Mouse (Mus musculus) forebrain, embryonic 13.5 days (tissue): ENCODE results near the gene Ugt1a1. TPM values are rescaled to one million over a fixed set of nuclear protein-coding genes. Genes with fewer than 3 reads are reported as not detected.

Experiments
- ATAC-seq: fragments of 200-750 bp; cut with Nextera tagmentation; 2 replicates; pipeline ENCODE4 v1.8.0; 2017
- H3K27ac ChIP-seq: fragments of 300-500 bp; sonication (generic); 2 replicates; pipeline ENCODE4 v1.5.1; 2015; ENCODE audit warnings: inconsistent platforms, mild to moderate bottlenecking, moderate library complexity
- H3K27me3 ChIP-seq: fragments of 300-500 bp; sonication (generic); 2 replicates; pipeline ENCODE4 v1.6.1; 2015; ENCODE audit warnings: mild to moderate bottlenecking, inconsistent platforms
- H3K36me3 ChIP-seq: fragments of 300-500 bp; sonication (generic); 2 replicates; pipeline ENCODE4 v1.6.1; 2015; ENCODE audit warnings: mild to moderate bottlenecking, inconsistent platforms; ENCODE audit not compliant: poor library complexity, severe bottlenecking
- H3K4me1 ChIP-seq: fragments of 300-500 bp; sonication (generic); 2 replicates; pipeline ENCODE4 v1.6.1; 2015; ENCODE audit warnings: inconsistent platforms
- H3K4me2 ChIP-seq: fragments of 300-500 bp; sonication (generic); 2 replicates; pipeline ENCODE4 v1.6.1; 2015; ENCODE audit warnings: inconsistent platforms, mild to moderate bottlenecking, moderate library complexity
- H3K4me3 ChIP-seq: fragments of 300-500 bp; sonication (generic); 2 replicates; pipeline ENCODE4 v1.5.1; 2015; ENCODE audit warnings: mild to moderate bottlenecking, inconsistent platforms
- H3K9ac ChIP-seq: fragments of 300-500 bp; sonication (generic); 2 replicates; pipeline ENCODE4 v1.6.1; 2015; ENCODE audit warnings: mild to moderate bottlenecking, inconsistent platforms
- H3K9me3 ChIP-seq: fragments of 300-500 bp; sonication (generic); replicated peaks from 2 replicates; pipeline ENCODE4 v1.6.1; 2016; ENCODE audit warnings: inconsistent platforms
- WGBS: fragments of 180-500 bp; shearing (Covaris S2); methylation state at CpG from one replicate; pipeline ENCODE4 v1.1.7; 2015; 5-methylcytosine and 5-hydroxymethylcytosine counted together
- polyA plus RNA-seq: library from polyadenylated mRNA; unstranded; fragments of >200 nt; fragmentation: Nextera tagmentation; extraction: Ambion mirVana; gene quantifications from 2 replicates; pipeline ENCODE4 v1.2.1, GENCODE M21; 2015

Gene Ugt1a1
- polyA plus RNA-seq, 1 experiment from 2014 or later = not detected

DNA sequence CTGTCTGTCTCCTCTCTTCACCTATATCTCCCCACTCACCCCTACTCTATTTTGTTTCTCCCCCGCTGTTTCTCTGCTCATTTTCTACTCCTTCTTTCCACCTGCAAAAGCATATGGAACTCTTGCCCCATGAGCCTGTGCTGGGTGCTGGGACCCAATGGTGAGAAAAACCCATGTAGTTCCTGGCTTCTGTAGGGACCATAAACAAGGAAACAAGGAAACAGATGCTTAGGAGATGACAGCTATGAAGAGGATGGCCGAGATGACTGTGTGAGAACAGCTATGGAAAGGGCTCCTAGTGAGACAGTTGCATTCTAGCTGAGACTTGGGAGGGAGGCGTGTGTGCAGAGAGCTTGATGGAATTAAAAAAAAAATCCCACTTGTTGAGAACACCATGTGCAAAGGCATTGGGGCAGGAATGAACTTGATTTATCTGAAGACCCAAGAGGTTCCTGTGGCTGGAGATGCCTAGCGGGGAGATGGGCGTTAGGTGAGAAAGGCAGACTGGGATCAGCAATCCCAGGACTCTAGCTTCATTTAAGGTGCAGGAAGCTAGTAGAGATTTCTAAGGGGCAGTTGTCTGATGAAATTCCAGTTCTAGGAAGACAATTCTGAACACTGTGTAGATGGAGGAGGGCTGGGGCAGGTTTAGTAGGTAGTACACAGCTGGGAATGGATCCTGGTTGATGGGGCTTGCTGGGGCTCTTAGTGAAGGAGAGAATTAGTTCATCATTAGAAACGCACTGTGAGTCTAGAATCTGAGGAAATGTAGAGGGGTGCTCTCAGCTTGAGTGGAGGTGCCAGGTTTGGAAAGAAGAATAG is 19.4 kb downstream of the Ugt1a1 start:
- H3K9me3 ChIP-seq = peaks cover 100% of the 10 kb centered on the region
- H3K27ac ChIP-seq = no peak overlapping the region
- 75% methylated on average over 6 of the region's 6 CpGs for WGBS
- ATAC-seq = no peak
- H3K4me3 ChIP-seq = no peak overlapping the region
- H3K27me3 ChIP-seq = no peaks in the 10 kb centered on the region
- H3K9ac ChIP-seq = no peak overlapping the region
- H3K4me2 ChIP-seq = no peak overlapping the region
- H3K36me3 ChIP-seq = no peaks in the 10 kb centered on the region
- no peaks in the 10 kb centered on the region for H3K4me1 ChIP-seq

DNA sequence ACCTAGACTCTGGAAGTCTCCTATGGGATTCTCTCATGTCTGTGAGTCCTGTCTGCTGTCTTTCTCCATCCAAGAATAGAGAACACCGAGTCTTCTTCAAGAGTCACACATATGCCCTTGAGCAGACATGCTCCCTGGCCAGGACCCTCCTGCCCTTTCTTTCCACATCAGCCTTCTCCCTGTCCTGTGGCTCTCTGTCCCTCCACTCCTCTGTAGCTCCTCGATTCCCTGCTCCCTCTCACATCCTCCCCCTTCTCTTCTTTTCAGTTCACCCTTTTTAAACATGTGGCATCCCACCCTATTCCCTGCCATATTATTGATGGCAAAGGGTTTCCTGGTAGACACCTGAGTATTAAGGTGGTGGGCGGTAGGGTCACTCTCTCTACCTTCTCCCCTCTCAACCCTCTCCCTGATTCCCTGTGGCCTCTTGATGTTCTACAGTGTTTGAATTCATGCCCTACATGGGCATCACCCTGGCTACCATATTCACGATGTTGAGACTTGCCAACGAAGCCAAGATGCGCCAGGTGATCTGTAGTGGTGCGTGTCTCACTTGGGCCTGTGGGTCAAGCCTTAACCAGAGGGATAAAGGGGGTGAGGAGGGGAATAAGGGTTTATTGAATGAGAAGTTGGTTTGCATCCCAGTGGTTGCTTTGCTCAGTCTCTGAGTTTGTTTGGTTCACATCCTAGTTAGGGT is 20.2 kb downstream of the Ugt1a1 start:
- no peak for ATAC-seq
- no peak overlapping the region for H3K4me3 ChIP-seq
- H3K4me1 ChIP-seq = no peaks in the 10 kb centered on the region
- no peak overlapping the region for H3K9ac ChIP-seq
- H3K4me2 ChIP-seq = no peak overlapping the region
- no peak overlapping the region for H3K27ac ChIP-seq
- peaks cover 97% of the 10 kb centered on the region for H3K9me3 ChIP-seq
- no peaks in the 10 kb centered on the region for H3K36me3 ChIP-seq
- no peaks in the 10 kb centered on the region for H3K27me3 ChIP-seq
- 70% methylated on average over 7 of the region's 7 CpGs for whole genome bisulfite sequencing

DNA sequence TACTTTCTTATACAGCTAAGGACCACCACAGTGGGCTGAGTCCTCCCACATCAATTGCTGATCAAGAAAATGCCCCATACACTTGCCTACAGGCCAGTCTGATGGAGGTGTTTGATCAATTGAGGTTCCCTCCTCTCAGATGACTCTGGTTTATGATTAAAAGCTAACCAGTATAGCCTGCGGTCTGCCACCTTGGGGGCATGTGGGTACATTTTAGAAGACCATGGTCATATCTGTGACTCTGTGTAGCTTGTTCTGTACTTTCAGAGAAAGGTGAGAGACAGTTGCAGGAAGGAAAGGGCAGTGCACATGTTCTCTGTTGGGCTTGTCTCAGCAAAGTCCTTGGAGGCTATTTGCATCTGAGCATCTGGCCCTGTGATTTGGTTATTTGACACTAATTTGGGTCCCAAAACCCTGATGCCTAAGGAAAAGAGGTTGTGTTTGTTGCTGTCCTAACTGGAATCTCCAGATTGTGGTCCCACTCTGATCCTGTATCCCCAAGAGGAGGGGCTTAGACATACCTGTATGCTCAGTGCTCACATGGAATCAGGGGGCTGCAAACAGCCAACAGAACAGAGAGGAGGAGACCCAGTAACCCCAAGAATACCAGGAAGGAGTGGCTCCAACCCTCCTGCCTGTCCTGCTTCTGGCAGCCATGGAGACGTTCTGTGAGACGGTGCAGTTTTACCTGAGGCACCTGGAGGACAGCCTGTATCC is 21.1 kb downstream of the Ugt1a1 start:
- WGBS = 54% methylated on average over 3 of the region's 3 CpGs
- ATAC-seq = no peak
- H3K4me1 ChIP-seq = no peaks in the 10 kb centered on the region

DNA sequence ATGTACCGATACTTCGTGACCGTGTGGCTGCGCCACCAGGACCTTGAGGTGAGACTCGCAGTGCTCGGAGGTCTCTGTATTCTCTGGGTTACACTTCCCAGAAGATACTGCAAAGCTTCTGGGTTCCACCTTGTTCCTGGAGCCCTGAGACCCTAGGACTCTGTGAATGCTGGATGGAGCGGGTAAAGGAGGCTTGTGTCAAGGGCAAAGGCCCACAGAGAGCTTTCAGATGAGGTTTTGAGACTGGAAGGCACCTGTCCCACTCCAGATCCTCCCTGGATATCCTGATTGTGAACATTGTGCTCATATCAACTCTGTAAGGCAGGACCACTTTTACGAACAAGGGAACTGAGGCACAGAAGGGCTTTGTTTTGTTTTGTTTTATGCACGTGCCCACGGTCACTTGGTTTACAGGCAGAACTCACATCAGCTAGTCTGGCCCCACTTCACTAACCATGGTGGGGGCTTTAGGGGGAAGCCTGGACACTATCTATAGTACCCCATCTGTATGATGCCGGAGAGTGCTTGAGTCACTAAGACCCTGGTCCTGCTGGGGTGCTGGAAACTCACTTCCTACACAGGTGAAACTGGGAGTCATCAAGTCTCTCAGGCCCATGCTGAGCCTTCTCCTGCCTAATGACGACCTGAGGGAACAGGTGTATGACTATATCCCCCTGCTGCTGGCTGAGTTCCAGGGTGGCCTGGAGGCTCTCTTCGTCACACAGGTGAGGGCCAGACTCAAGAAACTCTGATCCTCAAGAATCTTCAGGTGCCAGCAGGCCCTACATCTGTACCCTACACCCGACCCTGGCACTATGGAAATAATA is 21.9 kb downstream of the Ugt1a1 start:
- Histone ChIP-seq H3K9ac (no peak overlapping the region), H3K27ac (no peak overlapping the region), H3K4me1 (no peaks in the 10 kb centered on the region), H3K27me3 (no peaks in the 10 kb centered on the region), H3K9me3 (peaks cover 97% of the 10 kb centered on the region), H3K4me2 (no peak overlapping the region), H3K4me3 (no peak overlapping the region), H3K36me3 (no peaks in the 10 kb centered on the region)
- no peak for ATAC-seq
- WGBS = 69% methylated on average over 14 of the region's 14 CpGs

More for the DNA sequence above, 21.1 kb downstream of the Ugt1a1 start:
- H3K36me3 ChIP-seq = no peaks in the 10 kb centered on the region
- no peak overlapping the region for H3K4me3 ChIP-seq
- no peaks in the 10 kb centered on the region for H3K27me3 ChIP-seq
- peaks cover 97% of the 10 kb centered on the region for H3K9me3 ChIP-seq
- H3K27ac ChIP-seq = no peak overlapping the region
- H3K4me2 ChIP-seq = no peak overlapping the region
- H3K9ac ChIP-seq = no peak overlapping the region

DNA sequence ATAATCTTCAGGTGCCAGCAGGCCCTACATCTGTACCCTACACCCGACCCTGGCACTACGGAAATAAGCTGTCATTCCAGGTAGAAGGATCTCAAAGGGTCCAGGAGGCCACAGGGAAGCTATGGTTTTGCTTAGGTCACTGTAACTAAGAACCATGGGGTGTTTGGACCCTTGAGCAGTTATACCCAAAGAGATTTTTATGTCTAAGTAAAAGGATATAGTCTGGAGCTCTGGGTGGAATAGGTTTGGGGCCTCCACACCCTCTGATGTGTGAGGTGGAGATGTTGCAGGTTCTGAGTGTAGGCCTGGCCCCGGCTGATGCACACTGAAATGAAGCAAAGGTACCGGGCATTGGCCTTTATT is 22.5 kb downstream of the Ugt1a1 start:
- no peak for ATAC-seq
- 64% methylated on average over 4 of the region's 4 CpGs for WGBS

DNA sequence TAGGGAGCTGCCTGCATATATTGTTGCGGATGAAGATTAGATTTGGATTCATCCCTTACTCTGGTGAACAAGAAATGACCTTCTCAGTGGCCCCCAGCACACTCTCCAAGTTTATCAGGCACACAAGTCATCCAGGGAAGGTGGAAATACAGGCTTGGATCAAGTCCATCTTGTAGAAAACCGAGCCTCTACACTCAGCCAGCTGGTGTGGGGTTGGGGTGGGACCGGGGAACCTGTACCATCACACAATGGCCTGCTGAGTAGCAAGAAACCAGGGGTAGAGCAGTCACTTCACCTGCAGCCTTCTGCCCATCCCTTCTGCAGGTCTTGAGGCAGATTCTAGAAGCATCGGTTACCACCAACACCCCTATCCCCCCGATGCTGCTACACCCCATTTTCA is 22.9 kb downstream of the Ugt1a1 start:
- no peak for ATAC-seq

More for the DNA sequence above, 22.5 kb downstream of the Ugt1a1 start:
- Histone ChIP-seq H3K36me3 (no peaks in the 10 kb centered on the region), H3K4me3 (no peak overlapping the region), H3K4me2 (no peak overlapping the region), H3K9ac (no peak overlapping the region), H3K4me1 (no peaks in the 10 kb centered on the region), H3K27me3 (no peaks in the 10 kb centered on the region), H3K27ac (no peak overlapping the region), H3K9me3 (peaks cover 97% of the 10 kb centered on the region)

DNA sequence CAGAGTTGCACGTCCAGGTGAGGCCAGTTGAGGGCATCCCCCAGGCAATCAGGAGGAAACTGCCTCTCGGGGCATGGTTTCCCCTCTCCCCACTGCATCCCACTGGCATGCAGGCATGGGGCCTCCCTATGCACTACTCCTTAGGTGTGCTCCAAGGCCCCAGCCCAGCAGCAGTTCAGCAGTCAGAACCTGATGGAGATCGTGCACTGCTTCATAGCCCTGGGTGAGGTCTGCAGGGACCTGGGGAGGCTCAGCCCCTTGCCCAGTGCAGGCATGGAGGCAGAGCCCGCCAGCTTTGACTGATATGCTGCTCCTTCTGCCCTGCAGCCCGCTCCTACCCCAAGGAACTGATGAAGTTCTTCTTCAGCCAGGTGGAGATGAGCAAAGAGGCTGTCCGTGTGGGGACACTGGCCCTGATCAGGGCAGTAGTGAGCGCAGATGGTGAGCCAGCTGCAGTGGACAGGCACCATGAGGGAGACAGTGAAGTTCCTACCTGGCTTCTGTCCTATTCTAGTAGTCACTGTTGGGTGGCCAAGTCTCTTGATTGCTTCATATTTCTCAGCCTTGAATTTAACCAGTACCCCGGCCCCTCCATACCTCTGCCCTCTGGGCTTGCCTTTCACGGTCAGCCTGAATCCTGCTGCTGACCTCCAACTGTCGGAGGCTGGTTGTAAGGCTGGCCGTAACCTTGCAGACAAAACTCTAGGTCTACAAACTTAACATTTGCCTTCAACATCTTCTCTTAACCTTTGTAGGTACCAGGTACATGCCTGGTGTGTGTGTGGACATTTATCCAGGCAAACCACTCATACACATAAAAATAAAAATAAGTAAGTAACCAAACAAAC is 23.5 kb downstream of the Ugt1a1 start:
- Histone ChIP-seq H3K4me2 (no peak overlapping the region), H3K36me3 (no peaks in the 10 kb centered on the region), H3K9ac (no peak overlapping the region), H3K27ac (no peak overlapping the region), H3K9me3 (peaks cover 97% of the 10 kb centered on the region), H3K4me1 (no peaks in the 10 kb centered on the region), H3K4me3 (no peak overlapping the region), H3K27me3 (no peaks in the 10 kb centered on the region)
- no peak for ATAC-seq
- 63% methylated on average over 11 of the region's 11 CpGs for WGBS

More for the DNA sequence above, 22.9 kb downstream of the Ugt1a1 start:
- Histone ChIP-seq H3K27me3 (no peaks in the 10 kb centered on the region), H3K4me3 (no peak overlapping the region), H3K4me1 (no peaks in the 10 kb centered on the region), H3K36me3 (no peaks in the 10 kb centered on the region), H3K4me2 (no peak overlapping the region), H3K9me3 (peaks cover 97% of the 10 kb centered on the region), H3K9ac (no peak overlapping the region), H3K27ac (no peak overlapping the region)
- WGBS = 44% methylated on average over 5 of the region's 5 CpGs

DNA sequence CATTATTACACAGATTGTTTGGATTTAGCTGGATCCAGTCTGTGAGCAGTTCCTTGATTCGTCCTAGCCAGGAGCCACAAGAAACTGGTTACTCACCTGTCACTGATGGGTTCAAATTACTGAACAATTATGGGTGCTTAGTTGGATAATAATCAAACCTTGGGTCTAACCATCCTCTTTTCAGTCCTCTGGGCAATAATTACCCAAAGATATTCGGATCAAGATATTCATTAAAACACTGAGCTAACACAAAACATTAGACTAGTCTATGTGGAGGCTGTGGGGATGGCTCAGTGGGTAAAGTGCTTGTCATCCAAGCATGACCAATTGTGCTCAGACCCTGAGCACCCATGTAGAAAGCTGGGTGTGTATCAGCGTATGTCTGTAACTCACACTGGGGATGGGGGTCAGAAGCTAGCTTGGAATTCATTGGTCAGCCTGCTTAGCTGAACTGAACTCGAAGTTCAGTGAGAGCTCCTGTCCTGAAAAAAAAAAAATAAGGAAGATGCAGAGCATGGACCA is 24.2 kb downstream of the Ugt1a1 start:
- Histone ChIP-seq H3K4me3 (no peak overlapping the region), H3K4me1 (no peaks in the 10 kb centered on the region), H3K4me2 (no peak overlapping the region), H3K27ac (no peak overlapping the region), H3K36me3 (no peaks in the 10 kb centered on the region), H3K27me3 (no peaks in the 10 kb centered on the region), H3K9ac (no peak overlapping the region), H3K9me3 (peaks cover 97% of the 10 kb centered on the region)
- ATAC-seq = no peak
- 62% methylated on average over 4 of the region's 4 CpGs for WGBS

DNA sequence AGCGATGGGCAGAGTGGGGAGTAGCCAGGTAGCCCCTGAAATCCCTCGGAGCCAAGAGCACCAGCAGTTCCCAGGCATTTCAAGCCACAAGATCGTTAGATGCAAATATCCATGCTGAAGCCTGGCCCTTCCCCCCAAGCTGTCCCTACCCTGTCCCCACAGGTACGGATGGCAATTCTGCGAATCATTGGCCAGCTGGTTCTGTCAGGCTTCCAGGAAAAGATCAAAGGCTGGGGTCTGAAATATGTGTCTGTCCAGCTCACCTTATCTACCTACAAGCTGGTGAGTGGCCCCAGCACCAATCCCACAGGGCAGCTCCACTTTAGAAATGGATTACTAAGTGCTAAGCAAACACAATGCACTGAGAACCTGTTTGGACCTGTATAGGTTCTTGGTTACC is 25.6 kb downstream of the Ugt1a1 start:
- no peak overlapping the region for H3K9ac ChIP-seq
- H3K27ac ChIP-seq = no peak overlapping the region
- no peaks in the 10 kb centered on the region for H3K27me3 ChIP-seq
- H3K4me3 ChIP-seq = no peak overlapping the region
- ATAC-seq = no peak
- H3K4me2 ChIP-seq = no peak overlapping the region
- H3K36me3 ChIP-seq = no peaks in the 10 kb centered on the region
- peaks cover 96% of the 10 kb centered on the region for H3K9me3 ChIP-seq
- 81% methylated on average over 5 of the region's 5 CpGs for WGBS
- H3K4me1 ChIP-seq = no peaks in the 10 kb centered on the region

DNA sequence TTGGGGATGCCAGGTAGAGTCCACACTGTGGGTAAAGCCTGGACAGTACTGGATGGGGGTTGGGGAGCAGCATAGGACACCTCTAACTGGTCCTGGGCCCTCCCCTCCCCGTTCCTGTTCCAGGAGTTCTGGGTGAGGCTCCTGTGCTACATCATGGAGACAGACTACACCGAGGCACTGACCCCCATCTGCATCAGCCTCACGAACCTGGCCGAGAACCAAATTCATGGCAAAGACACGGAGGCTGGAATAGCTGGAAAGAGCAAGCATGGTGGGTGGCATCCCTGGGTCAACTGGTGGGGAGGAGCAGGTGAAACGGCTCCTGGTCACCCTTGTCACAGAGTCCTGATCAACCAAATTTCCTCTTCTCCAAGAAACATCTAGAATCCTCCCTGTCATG is 27.0 kb downstream of the Ugt1a1 start:
- no peaks in the 10 kb centered on the region for H3K27me3 ChIP-seq
- H3K27ac ChIP-seq = no peak overlapping the region
- H3K4me2 ChIP-seq = no peak overlapping the region
- 0 out of 2 replicates have a peak, but pooled peaks have one; percentile 11 for ATAC-seq
- H3K9ac ChIP-seq = no peak overlapping the region
- no peak overlapping the region for H3K4me3 ChIP-seq
- WGBS = 78% methylated on average over 6 of the region's 6 CpGs
- H3K4me1 ChIP-seq = no peaks in the 10 kb centered on the region
- H3K36me3 ChIP-seq = no peaks in the 10 kb centered on the region
- H3K9me3 ChIP-seq = peaks cover 95% of the 10 kb centered on the region

DNA sequence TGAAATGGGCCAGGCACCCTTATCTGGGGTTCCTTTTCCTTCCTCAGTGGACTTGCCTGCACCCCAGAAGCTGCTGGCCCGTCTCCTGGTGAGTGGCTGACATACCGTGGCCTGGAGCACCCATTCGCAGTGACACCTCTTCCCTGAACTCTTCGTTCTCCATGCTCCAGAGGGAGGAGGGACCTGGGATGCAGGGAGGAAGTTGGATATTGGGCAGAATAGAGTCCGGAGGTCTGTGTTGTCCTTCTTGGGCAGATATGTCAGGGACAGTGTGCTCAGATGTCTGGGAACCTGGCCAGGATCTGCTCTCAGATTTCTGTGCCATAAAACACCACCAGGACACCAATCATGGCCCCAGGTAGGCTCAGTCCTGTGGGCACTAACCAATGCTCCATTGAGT is 28.3 kb downstream of the Ugt1a1 start:
- no peaks in the 10 kb centered on the region for H3K27me3 ChIP-seq
- WGBS = 73% methylated on average over 5 of the region's 5 CpGs
- no peak overlapping the region for H3K9ac ChIP-seq
- no peak overlapping the region for H3K4me3 ChIP-seq
- no peaks in the 10 kb centered on the region for H3K36me3 ChIP-seq
- no peak overlapping the region for H3K27ac ChIP-seq
- no peaks in the 10 kb centered on the region for H3K4me1 ChIP-seq
- H3K4me2 ChIP-seq = no peak overlapping the region
- peaks cover 95% of the 10 kb centered on the region for H3K9me3 ChIP-seq
- ATAC-seq = no peak
